Mouse (Mus musculus) hindbrain, postnatal 0 days (tissue): Measurements from ENCODE around the gene Farp1. TPM values are rescaled to one million over a fixed set of nuclear protein-coding genes. Genes with fewer than 3 reads are reported as not detected.

Source experiments
- ATAC-seq: fragments of 200-750 bp; cut with Nextera tagmentation; 2 replicates; pipeline ENCODE4 v1.8.0; 2017; ENCODE audit warnings: mild to moderate bottlenecking, moderate TSS enrichment, moderate library complexity
- DNase-seq: peaks from one replicate; pipeline ENCODE4 v3.0.0-alpha.2; 2015; ENCODE audit warnings: low spot score
- H3K27ac ChIP-seq: fragments of 300-500 bp; sonication (generic); 2 replicates; pipeline ENCODE4 v1.5.1; 2014; ENCODE audit warnings: mild to moderate bottlenecking
- H3K27me3 ChIP-seq: fragments of 300-500 bp; sonication (generic); 2 replicates; pipeline ENCODE4 v1.6.1; 2014; ENCODE audit warnings: low read length, mixed read lengths; ENCODE audit not compliant: insufficient read depth
- H3K36me3 ChIP-seq: fragments of 300-500 bp; sonication (generic); 2 replicates; pipeline ENCODE4 v1.6.1; 2014; ENCODE audit warnings: low read length, mixed read lengths; ENCODE audit not compliant: insufficient read depth
- H3K4me1 ChIP-seq: fragments of 300-500 bp; sonication (generic); 2 replicates; pipeline ENCODE4 v1.6.1; 2014; ENCODE audit warnings: antibody characterized with exemption, low read length, mixed read lengths; ENCODE audit not compliant: insufficient read depth
- H3K4me2 ChIP-seq: fragments of 300-500 bp; sonication (generic); 2 replicates; pipeline ENCODE4 v1.6.1; 2014; ENCODE audit warnings: low read depth, mild to moderate bottlenecking, low read length, moderate library complexity, mixed read lengths
- H3K4me3 ChIP-seq: fragments of 300-500 bp; sonication (generic); 2 replicates; pipeline ENCODE4 v1.5.1; 2014; ENCODE audit warnings: low read length
- H3K9ac ChIP-seq: fragments of 300-500 bp; sonication (generic); replicated peaks from 2 replicates; pipeline ENCODE4 v1.6.1; 2014; ENCODE audit warnings: mild to moderate bottlenecking, low read length, moderate library complexity, mixed read lengths
- H3K9me3 ChIP-seq: fragments of 300-500 bp; sonication (generic); 2 replicates; pipeline ENCODE4 v1.6.1; 2016; ENCODE audit warnings: low read length, mixed read lengths
- CTCF ChIP-seq: IDR thresholded peaks from 2 replicates; pipeline ENCODE4 v1.5.1; 2016; ENCODE audit warnings: antibody characterized with exemption, control low read depth, low read depth
- WGBS: fragments of 180-500 bp; shearing (Covaris S2); extraction: QIAGEN DNeasy Blood & Tissue Kit; methylation state at CpG from one replicate; pipeline ENCODE4 v1.1.7; 2014; 5-methylcytosine and 5-hydroxymethylcytosine counted together
- polyA plus RNA-seq: library from polyadenylated mRNA; unstranded; fragments of >200 nt; fragmentation: Nextera tagmentation; extraction: Ambion mirVana; gene quantifications from 2 replicates; pipeline ENCODE4 v1.2.1, GENCODE M21; 2015
- total RNA-seq: library from RNA; depleted of rRNA; stranded (reverse); fragments of >200 nt; gene quantifications from 2 replicates; pipeline ENCODE4 v1.2.3, GENCODE M21; 2014

Gene Farp1
- total and polyA plus RNA-seq, 2 experiments from 2014 or later, result 31.7 to 99.0 TPM

- H3K4me3 ChIP-seq, result no peak overlapping the region
- no peak overlapping the region for H3K4me2 ChIP-seq
- TF ChIP-seq CTCF, result no peak
- DNase-seq (no peak), ATAC-seq (no peak)
- H3K9ac ChIP-seq, result no peak overlapping the region
- H3K4me1 ChIP-seq, result no peaks in the 10 kb centered on the region
- no peaks in the 10 kb centered on the region for H3K36me3 ChIP-seq
- 85% methylated on average over 2 of the region's 2 CpGs for WGBS
- no peak overlapping the region for H3K27ac ChIP-seq
- no peaks in the 10 kb centered on the region for H3K9me3 ChIP-seq
- H3K27me3 ChIP-seq, result no peaks in the 10 kb centered on the region
These were observed 19.8 kb upstream of the Farp1 start for GRCm38 (mm10) chr14:121015114-121015690.

GRCm38 (mm10) chr14:121022403-121022802 lies 12.6 kb upstream of the Farp1 start:
- H3K9me3 ChIP-seq, result no peaks in the 10 kb centered on the region
- no peak overlapping the region for H3K9ac ChIP-seq
- no peak for TF ChIP-seq CTCF
- DNase-seq (no peak), ATAC-seq (no peak)
- no peak overlapping the region for H3K27ac ChIP-seq
- H3K27me3 ChIP-seq, result no peaks in the 10 kb centered on the region
- H3K36me3 ChIP-seq, result no peaks in the 10 kb centered on the region
- H3K4me3 ChIP-seq, result no peak overlapping the region
- no peak overlapping the region for H3K4me2 ChIP-seq
- no peaks in the 10 kb centered on the region for H3K4me1 ChIP-seq
- WGBS, result 80% methylated on average over 5 of the region's 5 CpGs

- no peak overlapping the region for H3K4me2 ChIP-seq
- TF ChIP-seq CTCF, result no peak
- H3K4me1 ChIP-seq, result no peaks in the 10 kb centered on the region
- H3K9me3 ChIP-seq, result no peaks in the 10 kb centered on the region
- no peaks in the 10 kb centered on the region for H3K36me3 ChIP-seq
- no peak overlapping the region for H3K9ac ChIP-seq
- no peak overlapping the region for H3K4me3 ChIP-seq
- DNase-seq, result no peak
- ATAC-seq, result no peak
- 75% methylated on average over 8 of the region's 8 CpGs for WGBS
- H3K27me3 ChIP-seq, result no peaks in the 10 kb centered on the region
- no peak overlapping the region for H3K27ac ChIP-seq
These were observed 9.6 kb upstream of the Farp1 start for GRCm38 (mm10) chr14:121025381-121025780.

GRCm38 (mm10) chr14:121031396-121031795 lies 3.6 kb upstream of the Farp1 start:
- no peak overlapping the region for H3K27ac ChIP-seq
- no peak for TF ChIP-seq CTCF
- H3K4me1 ChIP-seq, result no peaks in the 10 kb centered on the region
- no peak overlapping the region for H3K4me3 ChIP-seq
- no peaks in the 10 kb centered on the region for H3K27me3 ChIP-seq
- no peak overlapping the region for H3K4me2 ChIP-seq
- no peak overlapping the region for H3K9ac ChIP-seq
- ATAC-seq (no peak), DNase-seq (no peak)
- WGBS, result 83% methylated on average over 2 of the region's 2 CpGs
- H3K36me3 ChIP-seq, result no peaks in the 10 kb centered on the region
- no peaks in the 10 kb centered on the region for H3K9me3 ChIP-seq

- Histone ChIP-seq H3K27me3 (no peaks in the 10 kb centered on the region), H3K4me2 (peak overlapping the region; percentile 92), H3K4me3 (peak overlapping the region; percentile 73), H3K36me3 (no peaks in the 10 kb centered on the region), H3K9ac (peak overlapping the region; percentile 95), H3K4me1 (peaks cover 16% of the 10 kb centered on the region), H3K9me3 (no peaks in the 10 kb centered on the region), H3K27ac (peak overlapping the region; percentile 89; the same call in 1 of the 2 replicates)
- DNase-seq (peak; percentile 23), ATAC-seq (no peak)
- no peak for TF ChIP-seq CTCF
- WGBS, result 15% methylated on average over 10 of the region's 10 CpGs
These were observed 475 bp upstream of the Farp1 start for GRCm38 (mm10) chr14:121034525-121034924.

GRCm38 (mm10) chr14:121035663-121036473 lies 868 bp downstream of the Farp1 start:
- no peaks in the 10 kb centered on the region for H3K36me3 ChIP-seq
- WGBS, result under 1% methylated on average over 68 of the region's 100 CpGs

More at GRCm38 (mm10) chr14:121035663-121036473, 868 bp downstream of the Farp1 start:
- H3K4me3 ChIP-seq, result peak overlapping the region; percentile 73
- peak overlapping the region; percentile 92 for H3K4me2 ChIP-seq
- H3K27ac ChIP-seq, result peak overlapping the region; percentile 89
- ATAC-seq, result peak; percentile 81
- peaks cover 16% of the 10 kb centered on the region for H3K4me1 ChIP-seq
- peak; percentile 38 for TF ChIP-seq CTCF
- no peaks in the 10 kb centered on the region for H3K9me3 ChIP-seq
- peak overlapping the region; percentile 95 for H3K9ac ChIP-seq
- H3K27me3 ChIP-seq, result no peaks in the 10 kb centered on the region
- DNase-seq, result peak; percentile 72
